Mouse (Mus musculus) embryonic facial prominence, embryonic 11.5 days (tissue): Measurements from ENCODE around the gene Acbd4. TPM values are rescaled to one million over a fixed set of nuclear protein-coding genes. Genes with fewer than 3 reads are reported as not detected.

ENCODE experiments used
- ATAC-seq: fragments of 200-750 bp; cut with Nextera tagmentation; replicated peaks from 2 replicates; pipeline ENCODE4 v1.8.0; 2017; ENCODE audit warnings: low read depth; ENCODE audit not compliant: insufficient number of reproducible peaks, low FRiP score, low TSS enrichment
- DNase-seq: peaks from one replicate; pipeline ENCODE4 v3.0.0-alpha.2; 2015; ENCODE audit warnings: low spot score
- H3K27ac ChIP-seq: fragments of 300-500 bp; sonication (generic); replicated peaks from 2 replicates; pipeline ENCODE4 v1.5.1; 2014; ENCODE audit warnings: mild to moderate bottlenecking, low read depth, low read length, control low read depth
- H3K27me3 ChIP-seq: fragments of 300-500 bp; sonication (generic); 2 replicates; pipeline ENCODE4 v1.6.1; 2014; ENCODE audit warnings: mild to moderate bottlenecking, low read length, moderate library complexity, mixed read lengths; ENCODE audit not compliant: control insufficient read depth, insufficient read depth
- H3K36me3 ChIP-seq: fragments of 300-500 bp; sonication (generic); replicated peaks from 2 replicates; pipeline ENCODE4 v1.6.1; 2014; ENCODE audit warnings: low read depth, mild to moderate bottlenecking, low read length, moderate library complexity, mixed read lengths; ENCODE audit not compliant: control insufficient read depth, insufficient read depth
- H3K4me1 ChIP-seq: fragments of 300-500 bp; sonication (generic); 2 replicates; pipeline ENCODE4 v1.6.1; 2014; ENCODE audit warnings: low read length, mixed read lengths; ENCODE audit not compliant: control insufficient read depth, insufficient read depth
- H3K4me2 ChIP-seq: fragments of 300-500 bp; sonication (generic); 2 replicates; pipeline ENCODE4 v1.6.1; 2014; ENCODE audit warnings: low read depth, mild to moderate bottlenecking, control low read depth, low read length, moderate library complexity
- H3K4me3 ChIP-seq: fragments of 300-500 bp; sonication (generic); 2 replicates; pipeline ENCODE4 v1.5.1; 2014; ENCODE audit warnings: low read depth, low read length, control low read depth
- H3K9ac ChIP-seq: fragments of 300-500 bp; sonication (generic); replicated peaks from 2 replicates; pipeline ENCODE4 v1.6.1; 2014; ENCODE audit warnings: mild to moderate bottlenecking, control low read depth, low read length
- H3K9me3 ChIP-seq: fragments of 300-500 bp; sonication (generic); replicated peaks from 2 replicates; pipeline ENCODE4 v1.6.1; 2016; ENCODE audit warnings: mild to moderate bottlenecking, low read length, inconsistent platforms, mixed read lengths; ENCODE audit not compliant: control insufficient read depth
- WGBS: fragments of 180-500 bp; shearing (Covaris S2); extraction: QIAGEN DNeasy Blood & Tissue Kit; methylation state at CpG from one replicate; pipeline ENCODE4 v1.1.7; 2014; 5-methylcytosine and 5-hydroxymethylcytosine counted together
- polyA plus RNA-seq: library from polyadenylated mRNA; unstranded; fragments of >200 nt; fragmentation: Nextera tagmentation; extraction: Ambion mirVana; gene quantifications from 2 replicates; pipeline ENCODE4 v1.2.1, GENCODE M21; 2014

The Acbd4 gene
- polyA plus RNA-seq, 1 experiment from 2014 or later: 7.8 TPM

DNA sequence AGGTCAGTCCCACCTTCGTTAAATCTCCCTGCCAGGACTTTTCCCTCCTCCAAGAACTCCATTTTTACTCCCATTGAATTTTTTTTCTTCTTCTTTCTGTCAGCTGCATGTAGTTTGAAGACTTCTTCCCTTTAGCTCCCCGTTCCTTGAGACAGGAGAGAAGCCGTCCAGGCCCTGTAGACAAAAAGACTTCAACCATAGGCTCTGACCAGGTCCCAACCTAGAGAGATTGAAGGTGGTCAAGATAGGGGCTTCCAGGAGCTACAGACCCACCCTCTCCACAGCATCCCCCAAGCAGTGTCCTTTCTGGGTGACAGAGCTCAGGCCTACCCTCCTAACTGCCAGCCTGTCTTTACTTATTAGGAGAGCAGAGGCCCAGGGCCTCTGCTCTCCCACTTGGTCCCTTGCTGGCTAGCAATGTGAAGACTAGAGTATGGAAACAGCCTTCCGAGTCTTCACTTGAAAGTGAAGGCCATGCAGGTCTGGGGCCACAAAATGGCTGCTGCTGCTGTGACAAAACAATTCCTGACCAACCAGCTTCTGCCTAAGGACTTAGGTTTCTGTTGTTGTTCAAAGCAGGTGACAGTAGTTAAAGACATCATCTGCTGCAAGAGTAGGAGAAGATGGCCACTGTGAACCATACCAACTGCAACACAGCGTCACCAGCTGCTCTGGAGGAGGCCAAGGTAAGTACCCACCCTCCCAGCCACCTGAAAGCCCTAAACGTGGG, 32.1 kb downstream of the Acbd4 start:
- Histone ChIP-seq H3K9ac (peak overlapping the region; percentile 50), H3K36me3 (no peaks in the 10 kb centered on the region; the same call in 1 of the 2 replicates), H3K4me1 (peaks cover 4% of the 10 kb centered on the region), H3K9me3 (no peaks in the 10 kb centered on the region), H3K27me3 (no peaks in the 10 kb centered on the region), H3K4me2 (peak overlapping the region; percentile 51), H3K4me3 (peak overlapping the region; percentile 26), H3K27ac (0 out of 2 replicates have a peak overlapping the region, but pooled peaks have one; percentile 36)
- 58% methylated on average over 6 of the region's 6 CpGs for WGBS
- DNase-seq (no peak), ATAC-seq (no peak; the same call in 1 of the 2 replicates)

DNA sequence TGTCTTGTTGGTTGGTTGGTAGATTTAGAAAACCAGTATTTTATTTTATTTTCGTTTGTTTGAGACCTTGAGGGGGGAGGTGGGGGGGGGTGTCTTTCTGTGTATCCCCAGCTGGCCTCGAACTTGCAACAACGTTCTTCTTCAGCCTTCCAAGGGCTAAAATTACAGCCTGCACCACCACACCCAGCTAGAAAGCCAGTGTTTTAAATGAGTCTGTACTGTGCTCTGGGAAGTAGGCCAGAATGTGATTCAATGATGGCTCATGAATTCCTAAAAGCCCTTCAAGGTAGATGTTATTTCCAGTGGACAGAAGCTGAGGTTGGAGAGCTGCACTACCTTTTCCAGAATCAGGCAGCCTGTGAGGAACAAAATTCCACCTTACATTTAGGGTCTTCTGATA, 32.7 kb downstream of the Acbd4 start:
- DNase-seq (no peak), ATAC-seq (no peak)
- Histone ChIP-seq H3K9me3 (no peaks in the 10 kb centered on the region), H3K4me2 (no peak overlapping the region), H3K4me3 (no peak overlapping the region), H3K36me3 (no peaks in the 10 kb centered on the region; the same call in none of the 2 replicates), H3K9ac (no peak overlapping the region), H3K27me3 (no peaks in the 10 kb centered on the region), H3K27ac (no peak overlapping the region), H3K4me1 (peaks cover 4% of the 10 kb centered on the region)
- WGBS: 78% methylated on average over 3 of the region's 3 CpGs

DNA sequence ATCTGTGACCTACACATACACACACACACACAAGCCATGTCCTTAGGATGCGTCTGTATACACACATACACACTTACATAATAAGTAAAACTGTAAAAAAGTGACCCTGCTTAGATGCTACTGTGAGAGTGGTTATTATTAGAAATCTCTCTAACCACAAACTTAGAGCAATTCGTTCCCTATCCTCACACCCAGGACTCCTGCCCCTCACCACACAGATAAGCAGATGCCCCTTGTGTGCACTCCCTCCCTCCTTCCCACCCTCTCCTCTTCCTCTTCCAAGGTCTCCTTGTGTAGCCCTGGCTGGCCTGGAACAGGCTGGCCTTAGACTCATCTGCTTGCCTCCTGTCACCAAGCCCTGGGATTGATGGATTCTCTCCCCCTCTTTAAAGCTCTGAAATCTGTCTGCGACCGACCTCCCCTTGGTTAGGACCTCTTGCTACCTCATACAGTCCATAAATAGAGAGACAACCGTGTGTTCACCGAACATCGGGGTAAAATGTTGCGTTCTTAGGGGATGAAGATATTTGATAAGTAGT, 34.6 kb downstream of the Acbd4 start:
- DNase-seq (no peak), ATAC-seq (no peak)
- no peaks in the 10 kb centered on the region for H3K9me3 ChIP-seq
- H3K4me2 ChIP-seq: no peak overlapping the region
- H3K9ac ChIP-seq: no peak overlapping the region
- peaks cover 4% of the 10 kb centered on the region for H3K4me1 ChIP-seq
- no peaks in the 10 kb centered on the region for H3K27me3 ChIP-seq
- 86% methylated on average over 8 of the region's 8 CpGs for WGBS
- no peak overlapping the region for H3K27ac ChIP-seq
- H3K4me3 ChIP-seq: no peak overlapping the region
- H3K36me3 ChIP-seq: no peaks in the 10 kb centered on the region; the same call in none of the 2 replicates

DNA sequence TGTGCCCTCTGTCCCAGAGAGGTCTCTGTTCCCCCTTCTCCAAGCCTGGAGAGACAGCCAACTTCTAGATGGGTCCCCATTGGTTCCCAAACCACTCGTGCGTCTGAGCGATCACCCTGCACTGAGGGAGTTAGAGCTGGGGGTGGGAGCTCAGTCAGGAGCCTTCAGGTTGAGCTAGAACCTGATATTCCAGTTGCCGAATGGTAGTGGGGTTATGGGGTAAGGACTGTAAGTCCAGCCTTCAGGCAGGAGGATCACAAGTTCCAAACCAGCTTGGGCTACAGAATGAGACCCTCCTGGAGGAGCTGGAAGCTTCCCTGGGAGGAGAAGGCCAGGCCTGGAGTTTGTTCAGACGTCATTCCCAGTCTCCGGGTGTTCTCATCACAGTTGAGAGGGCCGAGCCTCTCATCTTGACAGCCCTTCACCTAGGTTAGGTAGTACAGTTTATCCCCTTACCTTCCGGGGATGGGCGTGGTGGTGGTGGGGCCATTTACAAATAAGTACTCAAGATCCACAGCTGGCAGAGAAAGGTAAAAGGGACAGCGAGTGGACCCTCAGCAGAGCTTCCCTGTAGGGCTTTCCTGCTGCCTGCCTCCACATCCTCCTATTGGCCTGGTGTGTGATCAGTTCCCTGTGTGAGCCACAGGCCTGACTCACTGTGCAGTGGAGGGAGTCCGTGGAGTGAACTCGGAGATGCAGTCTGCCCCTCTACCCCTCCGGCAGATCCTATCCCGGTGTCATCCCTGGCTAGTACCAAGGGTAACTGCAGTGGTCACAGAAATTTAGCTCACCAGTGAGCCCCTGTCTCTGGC, 38.7 kb downstream of the Acbd4 start:
- Histone ChIP-seq H3K27me3 (no peaks in the 10 kb centered on the region), H3K9ac (0 out of 2 replicates have a peak overlapping the region, but pooled peaks have one; percentile 4), H3K4me1 (peaks cover 8% of the 10 kb centered on the region), H3K9me3 (no peaks in the 10 kb centered on the region), H3K36me3 (no peaks in the 10 kb centered on the region; the same call in none of the 2 replicates), H3K4me3 (no peak overlapping the region), H3K27ac (no peak overlapping the region), H3K4me2 (no peak overlapping the region)
- ATAC-seq (no peak), DNase-seq (no peak)
- WGBS: 73% methylated on average over 14 of the region's 14 CpGs

DNA sequence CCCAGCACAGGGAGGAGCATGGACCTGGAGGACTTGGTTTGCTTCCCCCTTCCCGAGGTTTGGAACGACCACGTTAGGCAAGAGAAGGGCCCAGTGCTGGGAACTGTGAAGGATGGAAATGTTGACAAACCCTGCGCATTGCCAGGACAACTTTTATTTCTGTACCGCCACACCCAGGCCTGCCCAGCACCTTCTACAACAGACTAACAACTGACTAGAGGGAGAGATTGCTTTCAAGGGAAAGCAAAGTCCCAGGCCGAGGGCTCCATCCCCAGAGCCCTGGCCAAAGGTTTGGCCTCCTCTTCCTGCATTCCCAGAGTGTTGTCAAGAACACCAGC, 39.2 kb downstream of the Acbd4 start:
- H3K36me3 ChIP-seq: no peaks in the 10 kb centered on the region; the same call in none of the 2 replicates
- DNase-seq (no peak), ATAC-seq (no peak)
- no peak overlapping the region for H3K27ac ChIP-seq
- peaks cover 8% of the 10 kb centered on the region for H3K4me1 ChIP-seq
- 51% methylated on average over 6 of the region's 6 CpGs for WGBS
- no peaks in the 10 kb centered on the region for H3K9me3 ChIP-seq
- H3K9ac ChIP-seq: 0 out of 2 replicates have a peak overlapping the region, but pooled peaks have one; percentile 4
- H3K4me2 ChIP-seq: no peak overlapping the region
- no peak overlapping the region for H3K4me3 ChIP-seq
- H3K27me3 ChIP-seq: no peaks in the 10 kb centered on the region

DNA sequence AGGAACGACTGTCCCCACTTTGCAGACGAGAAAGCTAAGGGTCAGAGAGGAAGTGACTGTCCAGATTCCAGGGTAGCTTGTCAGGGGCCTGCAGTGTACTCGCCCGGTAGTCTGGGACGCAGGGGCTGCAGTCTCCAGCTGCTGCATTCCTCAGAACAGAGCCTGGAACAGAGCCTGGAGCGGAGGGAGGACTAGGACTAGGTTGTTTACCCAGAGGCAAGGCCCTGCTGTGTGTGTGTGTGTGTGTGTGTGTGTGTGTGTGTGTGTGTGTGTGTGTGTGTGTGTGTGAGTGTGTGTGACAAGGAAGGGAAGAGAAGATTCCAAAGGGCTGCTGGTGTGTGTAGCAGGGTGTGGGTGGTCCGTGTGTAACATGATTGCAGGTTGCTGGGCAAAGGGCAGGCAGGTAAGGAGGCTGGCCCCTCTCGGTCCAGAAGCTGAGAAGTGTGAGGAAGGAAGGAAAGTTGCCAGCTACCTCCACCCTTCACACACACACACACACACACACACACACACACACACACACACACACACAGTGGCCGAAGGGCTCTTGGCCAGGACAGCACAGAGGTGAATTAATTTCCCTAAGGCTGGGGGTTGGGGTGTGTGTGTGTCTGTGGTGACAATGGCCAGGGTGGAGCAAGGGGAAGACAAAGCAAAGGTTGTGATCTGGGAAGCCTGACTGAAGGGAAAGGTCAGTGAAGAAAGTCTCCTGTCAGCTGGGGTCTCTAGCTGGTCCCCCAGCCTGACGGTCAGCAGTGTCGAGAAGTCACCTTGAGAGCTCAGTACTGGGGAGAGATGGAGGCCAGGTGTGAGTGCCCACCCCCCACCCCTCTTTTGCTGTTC, 39.8 kb downstream of the Acbd4 start:
- no peak for ATAC-seq
- no peaks in the 10 kb centered on the region; the same call in none of the 2 replicates for H3K36me3 ChIP-seq
- H3K4me1 ChIP-seq: peaks cover 8% of the 10 kb centered on the region
- H3K27me3 ChIP-seq: no peaks in the 10 kb centered on the region
- no peak overlapping the region for H3K4me3 ChIP-seq
- H3K27ac ChIP-seq: no peak overlapping the region
- no peak overlapping the region; the same call in 1 of the 2 replicates for H3K9ac ChIP-seq
- H3K9me3 ChIP-seq: no peaks in the 10 kb centered on the region
- DNase-seq: peak; percentile 25
- 26% methylated on average over 11 of the region's 11 CpGs for WGBS
- H3K4me2 ChIP-seq: no peak overlapping the region

DNA sequence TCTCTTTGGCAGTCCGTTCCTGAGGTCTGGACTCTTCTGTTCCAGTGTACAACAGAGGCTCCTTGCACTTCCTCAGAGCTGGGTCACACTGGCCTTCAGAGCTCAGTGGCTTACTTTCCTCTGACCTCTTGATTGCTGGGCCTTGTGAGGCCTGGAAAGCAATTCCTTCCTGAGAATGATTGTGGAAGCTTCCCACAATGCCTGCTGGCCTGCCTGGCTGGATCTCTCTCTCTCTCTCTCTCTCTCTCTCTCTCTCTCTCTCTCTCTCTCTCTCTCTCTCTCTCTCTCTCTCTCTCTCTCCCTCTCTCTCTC, 40.4 kb downstream of the Acbd4 start:
- ATAC-seq (no peak), DNase-seq (no peak)
- no peaks in the 10 kb centered on the region for H3K27me3 ChIP-seq
- no peaks in the 10 kb centered on the region for H3K9me3 ChIP-seq
- H3K36me3 ChIP-seq: no peaks in the 10 kb centered on the region; the same call in none of the 2 replicates
- no peak overlapping the region for H3K4me3 ChIP-seq
- no peak overlapping the region for H3K4me2 ChIP-seq
- no peak overlapping the region for H3K9ac ChIP-seq
- WGBS: 17% methylated on average over 1 of the region's 1 CpGs
- H3K4me1 ChIP-seq: peaks cover 8% of the 10 kb centered on the region
- H3K27ac ChIP-seq: no peak overlapping the region
